Comparison of ENCODE assay signal across 19 mouse cellular contexts in genomic region chr2:120341741-120342140, GRCm38 (mm10). TPM values are rescaled to one million over a fixed set of nuclear protein-coding genes. Genes with fewer than 3 reads are reported as not detected.
"Had no signal": no experiment of that assay in that cellular context is flagged by ENCODE, and none has a peak within 500 bp of the region (broad histone marks: within the 10 kb centered on the region; RNA-seq: fewer than 3 reads in every experiment).

No protein-coding gene starts in this region.

- H3K4me1 ChIP-seq: kidney, embryonic 15.5 days; limb, embryonic 15.5 days; liver, embryonic 12.5 days; midbrain, embryonic 15.5 days; neural tube, embryonic 13.5 days; stomach, embryonic 15.5 days had no signal

- H3K4me3 ChIP-seq: kidney, embryonic 15.5 days; left cerebral cortex, adult 2 months; limb, embryonic 15.5 days; liver, embryonic 12.5 days; midbrain, embryonic 15.5 days; neural tube, embryonic 13.5 days; stomach, embryonic 15.5 days had no signal

- H3K27ac ChIP-seq: kidney, embryonic 15.5 days; left cerebral cortex, adult 2 months; limb, embryonic 15.5 days; liver, embryonic 12.5 days; midbrain, embryonic 15.5 days; neural tube, embryonic 13.5 days; stomach, embryonic 15.5 days had no signal

- DNase-seq: kidney, postnatal 25 days; lung, embryonic 14.5 days; lung, postnatal 10 days; lung, postnatal 4 days; retina, postnatal 1 day; thymus, postnatal 14 days had no signal

- H3K27me3 ChIP-seq: kidney, embryonic 15.5 days; limb, embryonic 15.5 days; liver, embryonic 12.5 days; midbrain, embryonic 15.5 days; neural tube, embryonic 13.5 days; stomach, embryonic 15.5 days had no signal

RNA-seq across cellular contexts. Expression of gene Pla2g4f, which starts 27.8 kb away (rescaled TPM):
- total RNA-seq: layer of hippocampus, postnatal 25 days; left cerebral cortex, adult 2 months; left cerebral cortex, postnatal 25 days had no signal
- polyA plus RNA-seq: kidney, embryonic 15.5 days; limb, embryonic 11.5 days; liver, embryonic 12.5 days; liver, embryonic 16.5 days; midbrain, embryonic 11.5 days; midbrain, embryonic 15.5 days; neural tube, embryonic 13.5 days had no signal

RNA-seq across cellular contexts. Expression of gene Pla2g4d, which starts 52.7 kb away (rescaled TPM):
- total RNA-seq: layer of hippocampus, postnatal 25 days; left cerebral cortex, adult 2 months; left cerebral cortex, postnatal 25 days; megakaryocyte, adult 5-6 weeks had no signal
- polyA plus RNA-seq: liver, embryonic 12.5 days; liver, embryonic 16.5 days; lung, embryonic 14.5 days; stomach, embryonic 15.5 days had no signal
